Mouse (Mus musculus) hematopoietic stem cell, adult 5-6 weeks (primary cell): Measurements from ENCODE around the gene Nrn1. TPM values are rescaled to one million over a fixed set of nuclear protein-coding genes. Genes with fewer than 3 reads are reported as not detected.

ENCODE experiments used
- ATAC-seq, 2 experiments: fragments of 125-278 bp in 1 of 2; replicated peaks in 1 of 2; 2 replicates each; pipeline ENCODE4 v1.8.0; 2016 to 2017; ENCODE audit warnings: inconsistent platforms in 2 of 2, mild to moderate bottlenecking in 2 of 2, moderate number of reproducible peaks in 2 of 2, low read depth in 1 of 2, moderate TSS enrichment in 1 of 2; ENCODE audit not compliant: low FRiP score in 2 of 2, poor library complexity in 2 of 2, severe bottlenecking in 2 of 2, insufficient read depth in 1 of 2, low TSS enrichment in 1 of 2
- total RNA-seq: library from RNA; stranded (forward); fragments of 172-1452, 232-1000 nt; gene quantifications from 2 replicates; pipeline ENCODE4 v1.2.3, GENCODE M21; 2017

The Nrn1 gene
- total RNA-seq = not detected in 2 replicates

DNA sequence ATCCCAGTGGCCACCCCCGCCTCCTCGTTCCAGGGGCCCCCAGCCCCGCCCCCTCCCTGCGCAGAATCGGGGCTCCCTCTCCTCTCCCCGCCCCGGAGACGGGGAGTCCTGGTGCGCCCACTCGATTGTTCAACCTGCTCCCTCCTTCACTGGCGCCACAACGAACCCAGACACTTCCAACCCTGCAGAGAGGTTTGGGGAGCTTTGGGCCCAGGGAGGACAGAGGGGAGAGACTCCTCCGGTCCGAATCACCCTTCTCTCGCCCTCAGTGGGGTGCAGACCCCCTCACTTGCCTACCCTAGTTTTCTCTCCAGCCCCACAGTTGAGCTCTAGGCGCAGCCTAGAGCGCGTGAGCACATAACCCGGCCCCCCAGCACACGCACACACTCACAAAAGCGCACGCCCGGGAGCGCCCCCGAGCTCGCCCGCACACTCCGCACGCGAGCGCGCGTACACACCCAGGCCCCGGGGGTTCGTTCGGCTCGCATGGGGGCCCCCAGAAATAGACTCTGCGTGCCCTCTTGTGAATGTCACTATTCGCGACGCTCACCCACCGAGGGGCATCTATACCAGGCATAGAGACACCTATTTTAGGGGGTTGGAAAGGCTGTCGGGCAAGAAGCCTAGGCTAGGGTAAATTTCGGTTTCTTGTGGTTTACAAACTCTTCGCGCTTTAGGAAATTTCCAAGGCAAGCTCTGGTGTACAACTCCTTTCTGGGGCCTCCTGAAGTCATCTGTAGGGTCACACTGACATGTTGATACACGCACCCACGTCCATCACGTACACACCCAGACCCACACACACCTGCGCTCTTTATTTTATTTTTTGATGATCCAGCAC lies at the start of gene Nrn1:
Gene Nrn1, minus strand, starts transcription at position 401 of the 841 bp plus-strand sequence.
- no peak for ATAC-seq

DNA sequence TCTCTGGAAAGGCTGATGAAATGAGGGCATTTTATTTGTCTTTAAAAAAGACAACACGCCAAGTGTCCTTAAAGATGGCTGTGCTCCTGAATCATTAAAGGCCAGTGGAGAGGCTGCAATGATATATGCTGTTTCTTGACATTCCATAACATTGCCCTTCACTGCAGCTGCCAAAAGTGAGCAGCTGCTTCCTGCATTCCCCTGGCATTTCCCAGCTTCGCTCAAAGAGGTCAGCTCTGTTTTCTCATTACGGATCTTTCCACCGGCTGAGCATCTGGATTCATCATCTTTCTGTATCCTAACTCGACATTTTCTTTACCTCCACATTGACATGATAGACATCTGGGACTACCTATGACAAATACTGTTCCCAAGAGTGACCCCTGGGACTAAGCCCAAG lies 44.7 kb upstream of the Nrn1 start:
- no peak for ATAC-seq

DNA sequence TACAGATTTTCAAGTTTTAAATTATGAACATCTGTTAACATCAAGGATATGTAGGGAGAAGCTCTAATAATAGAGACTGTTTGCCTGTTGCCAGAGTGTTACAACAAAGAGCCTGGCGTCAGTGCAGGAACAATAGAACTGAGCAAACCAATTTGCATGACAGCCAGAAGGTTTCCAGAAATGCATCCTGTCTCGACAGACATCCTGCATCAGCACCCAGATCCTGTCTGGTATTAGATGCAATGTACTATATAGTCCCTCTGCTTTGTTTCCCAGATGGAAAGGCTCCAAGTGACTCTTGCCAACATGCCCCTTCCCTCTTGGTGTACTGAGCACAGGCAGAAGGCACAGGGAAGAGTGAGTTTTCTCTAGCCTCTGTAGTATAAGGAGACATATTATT lies 31.9 kb upstream of the Nrn1 start:
- no peak for ATAC-seq

- no peak for ATAC-seq
These were observed 16.9 kb upstream of the Nrn1 start for GRCm38 (mm10) chr13:36751861-36752260.

DNA sequence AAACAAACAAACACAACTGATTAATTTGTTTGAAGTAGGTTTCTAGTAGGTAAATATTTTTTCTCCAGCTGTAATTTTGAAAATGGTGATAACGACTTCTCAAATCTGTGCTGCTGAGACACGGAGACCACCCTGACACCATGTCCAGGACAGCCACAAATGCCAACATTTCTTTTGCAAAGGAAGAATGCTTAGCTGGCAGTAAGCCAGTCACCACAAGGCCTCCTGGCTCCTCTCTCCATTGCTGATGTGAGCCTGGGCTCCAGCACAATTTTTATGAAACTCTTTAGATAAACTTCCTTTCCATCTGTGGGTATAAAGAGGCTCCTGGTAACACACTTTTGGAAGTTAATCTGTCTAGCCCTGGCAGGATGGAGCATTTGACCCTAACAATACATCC lies 15.1 kb upstream of the Nrn1 start:
- no peak for ATAC-seq

GRCm38 (mm10) chr13:36736619-36736996 lies 1.7 kb upstream of the Nrn1 start:
- peak in 1 of 2 experiments; percentile 40; a peak in 1 of 4 replicates for ATAC-seq

- ATAC-seq = peak in 1 of 2 experiments; percentile 20; a peak in 1 of 4 replicates
These were observed 1.1 kb upstream of the Nrn1 start for GRCm38 (mm10) chr13:36735901-36736618.

- ATAC-seq = no peak
These were observed 791 bp downstream of the Nrn1 start for GRCm38 (mm10) chr13:36733989-36734690.

DNA sequence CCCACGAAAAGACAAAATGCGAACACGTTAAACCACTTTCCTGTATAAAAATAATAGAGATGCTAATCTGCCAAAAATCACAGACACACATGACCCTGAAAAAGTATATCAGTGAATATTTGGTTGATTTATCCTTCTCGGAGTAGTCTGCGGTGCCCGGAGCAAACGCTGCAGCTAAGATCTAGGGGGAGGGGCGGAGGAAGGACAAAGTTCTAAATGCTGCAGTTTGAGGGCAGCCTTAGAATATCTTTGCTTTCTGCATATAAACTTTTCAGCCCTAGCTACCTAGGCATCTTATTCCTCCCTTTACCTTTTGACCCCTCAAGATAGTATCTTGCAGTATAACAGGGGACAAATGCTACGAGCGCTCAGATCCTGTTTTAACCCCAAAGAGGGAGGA lies 1.4 kb downstream of the Nrn1 start:
- ATAC-seq = no peak

- no peak for ATAC-seq
These were observed 1.9 kb downstream of the Nrn1 start for GRCm38 (mm10) chr13:36732891-36733490.

GRCm38 (mm10) chr13:36731931-36732461 lies 2.9 kb downstream of the Nrn1 start:
- ATAC-seq = no peak

DNA sequence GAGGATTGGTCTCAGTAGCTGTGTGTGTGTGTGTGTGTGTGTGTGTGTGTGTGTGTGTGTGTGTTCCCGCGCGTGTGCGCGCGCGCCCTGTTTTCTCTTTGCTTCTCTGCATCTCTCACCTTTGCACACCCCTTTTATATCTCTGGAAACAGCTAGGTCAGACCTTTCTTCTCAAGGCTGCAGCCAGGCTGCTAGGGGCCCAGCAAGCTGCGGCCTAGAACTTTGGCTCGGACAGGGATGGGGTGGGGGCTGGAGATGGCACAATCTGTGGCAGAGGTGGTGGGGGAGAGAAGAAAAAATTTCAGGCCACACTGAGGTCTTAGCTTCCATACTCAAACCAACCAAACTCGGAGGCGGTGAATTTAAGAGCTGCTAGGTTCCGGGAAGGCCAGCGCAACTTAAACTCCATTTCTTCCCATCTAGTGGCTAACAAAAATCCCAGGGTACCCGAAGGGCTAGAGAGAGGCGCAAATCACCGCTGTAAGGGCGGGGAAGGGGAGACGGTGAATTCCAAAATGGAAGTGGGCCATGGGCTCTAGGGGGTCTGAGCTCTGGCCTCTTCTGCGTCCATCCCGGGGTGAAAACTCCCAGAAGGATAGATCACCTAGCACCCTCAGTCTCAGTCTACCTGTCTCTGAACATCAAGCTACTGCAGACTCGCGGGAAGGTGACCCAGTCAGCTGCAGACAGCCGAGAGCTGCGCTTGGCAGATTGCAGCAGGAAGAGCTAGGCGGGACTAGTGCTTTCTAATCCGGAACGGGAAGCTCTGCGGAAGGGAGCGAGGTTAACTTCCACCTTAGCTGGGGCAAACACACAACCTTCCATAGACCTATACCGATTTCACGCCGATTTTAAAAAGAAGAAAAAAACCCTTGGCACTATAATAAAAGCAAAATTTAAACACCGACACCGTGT lies 3.7 kb downstream of the Nrn1 start:
- peak; percentile 56 to 66; a peak in 2 of 4 replicates for ATAC-seq

DNA sequence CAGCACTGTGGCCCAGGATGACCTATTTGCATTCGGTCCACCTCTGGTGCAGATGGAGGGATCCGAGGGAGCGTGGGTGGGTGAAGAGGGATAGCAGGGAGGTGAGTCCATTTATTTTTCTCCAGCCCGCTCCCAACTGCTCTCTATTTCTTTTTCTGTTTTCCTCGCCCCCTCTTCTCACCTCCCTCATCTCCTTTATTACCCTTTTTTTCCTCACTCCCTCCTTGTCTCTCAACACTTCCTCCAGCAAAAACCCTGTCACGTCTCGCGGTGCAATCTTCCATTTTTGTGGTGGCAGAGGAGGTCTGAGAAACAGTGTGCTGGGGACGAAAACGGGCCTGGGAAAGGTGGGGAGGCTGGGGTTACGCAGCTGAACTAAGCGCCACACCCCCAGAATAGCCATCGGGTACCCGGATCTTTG lies 4.6 kb downstream of the Nrn1 start:
- no peak for ATAC-seq

GRCm38 (mm10) chr13:36729731-36730340 lies 5.1 kb downstream of the Nrn1 start:
- no peak for ATAC-seq

GRCm38 (mm10) chr13:36728509-36728908 lies 6.4 kb downstream of the Nrn1 start:
- ATAC-seq = no peak

GRCm38 (mm10) chr13:36727779-36728470 lies 7.0 kb downstream of the Nrn1 start:
- ATAC-seq = no peak
